Comparison of ENCODE assay signal across 12 mouse cellular contexts in genomic region chr2:157513737-157514208, GRCm38 (mm10). TPM values are rescaled to one million over a fixed set of nuclear protein-coding genes. Genes with fewer than 3 reads are reported as not detected.
A peak's percentile ranks its signal among the peaks of the same experiment; 100 is the strongest.
DNase-seq lines count a peak whose midpoint lies in the region; ATAC-seq lines count a peak whose summit lies in the region.
"Had no signal": no experiment of that assay in that cellular context is flagged by ENCODE, and none has a peak within 500 bp of the region (broad histone marks: within the 10 kb centered on the region; RNA-seq: fewer than 3 reads in every experiment).

No protein-coding gene starts in this region.

- no peak overlapping the region for H3K9ac ChIP-seq in neural tube, embryonic 13.5 days
- H3K9ac ChIP-seq in neural tube, embryonic 15.5 days (replicated peaks): no peak overlapping the region
- no peak overlapping the region for H3K9ac ChIP-seq in liver, embryonic 12.5 days

- no peak overlapping the region for H3K4me3 ChIP-seq in neural tube, embryonic 13.5 days
- H3K4me3 ChIP-seq in neural tube, embryonic 15.5 days (replicated peaks): no peak overlapping the region
- H3K4me3 ChIP-seq in liver, embryonic 12.5 days: no peak overlapping the region

- peaks cover 43% of the 10 kb centered on the region for H3K4me1 ChIP-seq in neural tube, embryonic 13.5 days (replicated peaks)
- H3K4me1 ChIP-seq in neural tube, embryonic 15.5 days: peaks cover 43% of the 10 kb centered on the region
- no peaks in the 10 kb centered on the region for H3K4me1 ChIP-seq in liver, embryonic 12.5 days

- H3K36me3 ChIP-seq in neural tube, embryonic 13.5 days: no peaks in the 10 kb centered on the region
- no peaks in the 10 kb centered on the region for H3K36me3 ChIP-seq in neural tube, embryonic 15.5 days
- no peaks in the 10 kb centered on the region for H3K36me3 ChIP-seq in liver, embryonic 12.5 days

- no peak for ATAC-seq in neural tube, embryonic 13.5 days (ENCODE audit: low read depth)
- no peak for ATAC-seq in neural tube, embryonic 15.5 days (ENCODE audit: low FRiP score)
- ATAC-seq in liver, embryonic 12.5 days: peak; percentile 54; the same call in 1 of the 2 replicates
- ATAC-seq: lung, postnatal 0 days had no signal

- no peaks in the 10 kb centered on the region for H3K9me3 ChIP-seq in neural tube, embryonic 13.5 days
- no peaks in the 10 kb centered on the region for H3K9me3 ChIP-seq in neural tube, embryonic 15.5 days (replicated peaks)
- no peaks in the 10 kb centered on the region for H3K9me3 ChIP-seq in liver, embryonic 12.5 days (replicated peaks)

- WGBS in neural tube, embryonic 13.5 days: 45% methylated on average over 9 of the region's 9 CpGs
- 49% methylated on average over 9 of the region's 9 CpGs for WGBS in neural tube, embryonic 15.5 days
- 33% methylated on average over 9 of the region's 9 CpGs for WGBS in liver, embryonic 12.5 days (ENCODE audit: insufficient replicate concordance)

- peak; percentile 47 for DNase-seq in adrenal gland, postnatal 10 days
- DNase-seq in adrenal gland, postnatal 25 days: no peak
- no peak for DNase-seq in cerebellum, postnatal 25 days
- DNase-seq in right cerebral cortex, adult 18-20 months: no peak
- DNase-seq in kidney, postnatal 10 days: no peak
- DNase-seq: kidney, adult 9 months; right cerebral cortex, postnatal 4 days; thymus, postnatal 36 days had no signal

- no peak overlapping the region for H3K4me2 ChIP-seq in neural tube, embryonic 13.5 days
- no peak overlapping the region for H3K4me2 ChIP-seq in neural tube, embryonic 15.5 days
- H3K4me2 ChIP-seq in liver, embryonic 12.5 days: no peak overlapping the region

- H3K27me3 ChIP-seq in neural tube, embryonic 13.5 days: no peaks in the 10 kb centered on the region
- no peaks in the 10 kb centered on the region for H3K27me3 ChIP-seq in neural tube, embryonic 15.5 days (replicated peaks)
- H3K27me3 ChIP-seq in liver, embryonic 12.5 days (replicated peaks): peaks cover 23% of the 10 kb centered on the region; the same call in 1 of the 2 replicates

- peak overlapping the region; percentile 33; the same call in 1 of the 2 replicates for H3K27ac ChIP-seq in neural tube, embryonic 13.5 days (replicated peaks)
- no peak overlapping the region for H3K27ac ChIP-seq in neural tube, embryonic 15.5 days (replicated peaks)
- no peak overlapping the region for H3K27ac ChIP-seq in liver, embryonic 12.5 days

RNA-seq across cellular contexts. Expression of gene Nnat, which starts 46.1 kb away (rescaled TPM):
- total RNA-seq in adrenal gland, postnatal 10 days (2021): 100 to 1,000 TPM; 184 to 187 TPM
- 71.3 and 91.2 TPM in 2 replicates for total RNA-seq in adrenal gland, postnatal 25 days (2021)
- polyA plus RNA-seq in neural tube, embryonic 13.5 days (2015; fragmentation: Nextera tagmentation; extraction: Ambion mirVana): 4,054 and 4,218 TPM in 2 replicates
- polyA plus RNA-seq in neural tube, embryonic 15.5 days (2015; fragmentation: Nextera tagmentation; extraction: Ambion mirVana): 3,438 and 4,597 TPM in 2 replicates
- 79.0 and 80.8 TPM in 2 replicates for polyA plus RNA-seq in liver, embryonic 12.5 days (2016; fragmentation: Nextera tagmentation; extraction: Ambion mirVana)

RNA-seq across cellular contexts. Expression of gene Blcap, which starts 57.3 kb away (rescaled TPM):
- 10 to 100 TPM; 79.7 to 99.3 TPM for total RNA-seq in adrenal gland, postnatal 10 days (2021)
- total RNA-seq in adrenal gland, postnatal 25 days (2021): 61.5 and 82.8 TPM in 2 replicates
- polyA plus RNA-seq in neural tube, embryonic 13.5 days (2015; fragmentation: Nextera tagmentation; extraction: Ambion mirVana): 165 TPM in 2 replicates
- 201 and 225 TPM in 2 replicates for polyA plus RNA-seq in neural tube, embryonic 15.5 days (2015; fragmentation: Nextera tagmentation; extraction: Ambion mirVana)
- polyA plus RNA-seq in liver, embryonic 12.5 days (2016; fragmentation: Nextera tagmentation; extraction: Ambion mirVana): 12.3 and 13.4 TPM in 2 replicates

Comparison
In these comparisons a context has a peak if more than half of its experiments do, and no peak if none do; other contexts are left out.
1. RNA of gene Nnat, which starts 46.1 kb away (polyA plus RNA-seq): 3,438 to 4,597 TPM in neural tube, embryonic 15.5 days and 4,054 to 4,218 TPM in neural tube, embryonic 13.5 days; 79.0 to 80.8 TPM in liver, embryonic 12.5 days; every median in the first group is over 10 times any median in the second.
2. RNA of gene Blcap, which starts 57.3 kb away (polyA plus RNA-seq): 201 to 225 TPM in neural tube, embryonic 15.5 days and 165 TPM in neural tube, embryonic 13.5 days; 12.3 to 13.4 TPM in liver, embryonic 12.5 days; every median in the first group is over 10 times any median in the second.